Mouse (Mus musculus): Measurements from ENCODE around the gene Chtop. TPM values are rescaled to one million over a fixed set of nuclear protein-coding genes. Genes with fewer than 3 reads are reported as not detected.

The Chtop gene
- total RNA-seq, 2 experiments from 2014 or later = 101 to 108 TPM

GRCm38 (mm10) chr3:90512276-90512675, 3.0 kb upstream of the Chtop start:
- no peak for DNase-seq

GRCm38 (mm10) chr3:90509747-90510123, 437 bp upstream of the Chtop start:
- no peak for DNase-seq

- no peak for DNase-seq
These were observed 880 bp downstream of the Chtop start for GRCm38 (mm10) chr3:90508287-90508949.

GRCm38 (mm10) chr3:90506362-90506761, 2.9 kb downstream of the Chtop start:
- no peak for DNase-seq

GRCm38 (mm10) chr3:90505216-90505615, 4.1 kb downstream of the Chtop start:
- DNase-seq = no peak

- DNase-seq = no peak
These were observed 5.9 kb downstream of the Chtop start for GRCm38 (mm10) chr3:90503444-90503843.

GRCm38 (mm10) chr3:90497597-90497996, 11.7 kb downstream of the Chtop start:
- no peak for DNase-seq

- no peak for DNase-seq
These were observed 13.3 kb downstream of the Chtop start for GRCm38 (mm10) chr3:90495850-90496525.

GRCm38 (mm10) chr3:90493831-90494540, 15.3 kb downstream of the Chtop start:
- DNase-seq = no peak

GRCm38 (mm10) chr3:90491350-90491749, 17.9 kb downstream of the Chtop start:
- DNase-seq = no peak

GRCm38 (mm10) chr3:90490696-90491256, 18.5 kb downstream of the Chtop start, which contains the start of gene Snapin:
Snapin (minus strand) TSS chr3:90491033.
- DNase-seq = peak; percentile 96

GRCm38 (mm10) chr3:90488576-90488975, 20.7 kb downstream of the Chtop start:
- DNase-seq = no peak

- DNase-seq = no peak
These were observed 22.3 kb downstream of the Chtop start for GRCm38 (mm10) chr3:90486998-90487397.

- peak; percentile 95 for DNase-seq
These were observed 33.3 kb downstream of the Chtop start, which contains the start of gene Ilf2 for GRCm38 (mm10) chr3:90475831-90476611. Ilf2 (plus strand) TSS chr3:90476126.

- no peak for DNase-seq
These were observed 34.0 kb downstream of the Chtop start for GRCm38 (mm10) chr3:90475151-90475830.

- peak; percentile 66 for DNase-seq
These were observed 37.1 kb downstream of the Chtop start for GRCm38 (mm10) chr3:90472213-90472612.

- no peak for DNase-seq
These were observed 41.5 kb downstream of the Chtop start for GRCm38 (mm10) chr3:90467618-90468300.

GRCm38 (mm10) chr3:90466311-90466766, 43.0 kb downstream of the Chtop start:
- DNase-seq = peak; percentile 77

- peak; percentile 78 for DNase-seq
These were observed 43.5 kb downstream of the Chtop start, which contains the start of gene Npr1 for GRCm38 (mm10) chr3:90465686-90466310. Npr1 (minus strand) TSS chr3:90465866.

GRCm38 (mm10) chr3:90465081-90465685, 44.1 kb downstream of the Chtop start:
- DNase-seq = peak; percentile 62

Data from adrenal gland, postnatal 10 days (tissue).